Mouse (Mus musculus) cerebellum, adult 11 months (tissue): Measurements from ENCODE around the gene Scn3b.
A peak's percentile ranks its signal among the peaks of the same experiment; 100 is the strongest.

Experiments
- DNase-seq: peaks from one replicate; pipeline ENCODE4 v3.0.0; 2022

The Scn3b gene

DNA sequence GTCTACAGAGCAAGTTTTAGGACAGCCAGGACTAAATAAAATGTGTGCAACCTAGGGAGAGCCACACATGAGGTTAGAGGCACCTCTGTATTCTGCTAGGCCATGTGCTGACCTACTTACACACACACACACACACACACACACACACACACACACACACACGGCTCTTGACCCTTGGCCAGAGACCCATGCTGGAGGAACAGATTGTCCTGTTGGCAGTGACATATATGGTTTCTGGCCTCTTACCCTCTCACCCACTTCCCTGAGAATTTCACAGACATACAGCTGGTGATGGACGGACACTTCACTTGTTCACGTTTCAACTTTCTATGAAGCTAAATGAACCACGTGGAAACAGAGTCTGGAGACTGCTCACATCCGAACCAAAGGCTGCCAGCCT is 49.8 kb downstream of the Scn3b start:
- DNase-seq: no peak

DNA sequence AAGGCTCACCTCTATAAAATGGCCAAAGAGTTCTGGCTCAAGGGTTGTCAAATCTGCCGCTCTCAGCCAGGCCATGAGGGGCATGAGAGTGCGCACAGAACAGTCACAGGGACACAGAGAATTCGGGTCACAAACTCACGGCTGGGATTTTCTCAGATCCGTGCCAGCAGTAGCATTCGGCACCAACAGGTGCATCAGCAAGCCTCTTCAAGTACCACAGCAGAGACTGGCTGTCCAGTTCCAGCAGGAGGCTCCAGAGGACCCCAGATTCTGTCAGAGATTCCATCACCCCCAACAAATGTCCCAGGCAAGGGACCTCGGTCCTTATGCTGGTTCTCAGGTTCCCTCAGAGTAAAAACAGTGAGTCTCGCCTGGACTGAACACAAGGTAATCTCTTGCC is 51.4 kb downstream of the Scn3b start:
- no peak for DNase-seq

DNA sequence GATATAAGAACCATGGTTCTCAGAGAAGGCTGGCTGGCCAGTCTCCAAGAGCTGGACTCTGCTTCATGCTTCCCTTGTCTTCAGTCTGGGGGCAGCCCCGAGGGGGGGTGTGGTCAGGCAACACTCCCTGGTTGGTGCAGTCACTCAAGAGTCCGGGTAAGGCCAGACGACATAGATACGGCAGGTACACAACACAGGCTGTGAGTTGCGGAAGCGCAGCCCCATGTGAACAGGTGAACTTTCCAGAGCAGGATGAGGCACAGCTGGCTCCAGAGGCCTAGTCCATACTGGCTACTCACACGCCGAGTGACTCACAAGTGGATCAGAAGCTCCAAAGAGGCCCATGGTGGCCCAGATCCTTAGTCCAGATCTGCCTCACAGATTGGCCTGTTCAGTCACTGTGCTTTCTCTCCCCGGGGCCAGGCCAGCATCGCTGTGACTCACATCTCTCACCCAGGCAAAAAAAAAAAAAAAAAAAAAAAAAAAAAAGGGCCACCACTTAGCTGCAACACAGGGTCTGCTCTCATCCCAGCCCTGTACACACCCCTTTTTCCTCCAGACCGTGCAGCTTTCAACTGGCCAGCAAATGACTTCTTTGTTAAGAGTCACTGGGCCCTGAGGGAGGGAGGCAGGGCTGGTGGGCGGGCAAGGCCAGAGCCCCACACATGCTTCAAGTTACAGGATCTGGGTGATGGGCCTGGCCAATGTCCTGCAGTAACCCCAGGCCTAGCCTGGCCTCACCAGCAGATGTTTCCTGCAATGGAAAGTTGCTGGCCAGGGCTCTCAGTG is 52.1 kb downstream of the Scn3b start:
- no peak for DNase-seq

DNA sequence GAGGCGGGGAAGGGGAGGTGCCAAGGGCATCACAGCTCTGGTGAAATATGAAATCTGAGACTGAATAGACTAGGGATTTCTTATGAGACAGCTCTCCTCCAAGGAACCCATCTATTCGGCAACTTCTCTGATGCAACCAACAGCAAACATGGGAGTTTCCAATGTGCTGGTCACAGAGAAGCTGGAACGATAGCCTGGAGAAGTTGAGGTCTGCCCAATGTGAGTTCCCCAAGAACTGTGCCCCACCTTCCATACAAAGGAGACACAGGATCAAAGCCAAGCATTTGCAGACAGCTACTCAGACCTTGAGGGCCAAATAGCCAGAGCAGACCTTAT is 52.6 kb downstream of the Scn3b start:
- DNase-seq: no peak

DNA sequence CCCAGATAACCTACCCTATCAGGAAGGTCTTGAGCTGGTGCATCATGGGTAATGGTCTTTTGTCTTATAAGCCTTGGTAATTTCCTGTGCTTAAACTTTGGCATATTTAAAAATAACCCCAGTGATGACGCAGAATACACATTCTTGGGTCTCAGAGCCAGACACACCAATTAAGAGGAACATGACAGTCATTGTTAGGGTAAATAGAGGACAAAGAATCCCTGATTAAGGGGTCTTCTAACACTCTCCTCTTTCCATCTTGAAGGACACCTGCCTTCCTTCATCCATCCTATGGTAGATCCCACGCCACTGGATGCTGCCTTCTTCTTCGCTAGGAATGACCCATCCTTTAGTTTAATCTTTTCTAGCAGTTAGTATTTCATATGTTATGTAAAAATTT is 53.4 kb downstream of the Scn3b start:
- DNase-seq: no peak

DNA sequence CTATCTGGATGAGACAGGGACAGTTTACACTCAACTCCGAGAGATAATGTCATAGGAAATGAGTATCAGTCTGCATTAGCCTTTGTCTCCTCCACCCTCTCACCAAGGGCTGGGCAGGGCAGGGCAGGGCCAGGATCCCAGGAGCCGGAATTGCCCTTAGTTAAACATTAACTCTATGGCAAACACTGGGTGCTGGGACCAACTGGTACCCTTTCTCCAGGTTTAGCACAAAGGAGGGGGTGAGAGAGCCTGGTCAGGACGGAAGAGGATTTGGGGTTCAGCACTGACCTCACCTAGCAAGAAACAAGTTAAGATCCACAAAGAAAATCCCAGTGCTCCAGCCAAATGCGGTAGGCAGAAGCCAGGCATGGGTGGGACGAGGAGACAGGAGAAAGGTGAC is 54.2 kb downstream of the Scn3b start:
- DNase-seq: no peak

DNA sequence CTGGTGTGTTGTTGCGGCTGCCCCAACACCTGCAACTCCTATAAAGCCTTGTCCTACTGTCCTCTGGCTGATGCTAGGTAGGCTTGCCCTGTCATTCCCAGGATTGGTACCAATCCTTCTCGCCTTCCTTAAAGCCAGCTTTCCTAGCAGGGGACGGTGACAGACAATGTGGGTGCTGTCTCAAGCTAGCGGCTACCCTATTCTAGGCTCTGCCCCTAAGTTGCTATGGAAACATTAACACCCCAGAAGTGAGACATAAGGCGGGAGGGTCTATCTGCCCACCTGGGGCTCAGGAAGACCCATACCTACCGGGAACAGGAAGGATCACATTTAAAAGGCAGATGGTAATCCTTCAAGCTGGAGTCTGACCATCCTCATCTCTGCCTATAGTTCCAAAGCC is 54.8 kb downstream of the Scn3b start:
- no peak for DNase-seq

DNA sequence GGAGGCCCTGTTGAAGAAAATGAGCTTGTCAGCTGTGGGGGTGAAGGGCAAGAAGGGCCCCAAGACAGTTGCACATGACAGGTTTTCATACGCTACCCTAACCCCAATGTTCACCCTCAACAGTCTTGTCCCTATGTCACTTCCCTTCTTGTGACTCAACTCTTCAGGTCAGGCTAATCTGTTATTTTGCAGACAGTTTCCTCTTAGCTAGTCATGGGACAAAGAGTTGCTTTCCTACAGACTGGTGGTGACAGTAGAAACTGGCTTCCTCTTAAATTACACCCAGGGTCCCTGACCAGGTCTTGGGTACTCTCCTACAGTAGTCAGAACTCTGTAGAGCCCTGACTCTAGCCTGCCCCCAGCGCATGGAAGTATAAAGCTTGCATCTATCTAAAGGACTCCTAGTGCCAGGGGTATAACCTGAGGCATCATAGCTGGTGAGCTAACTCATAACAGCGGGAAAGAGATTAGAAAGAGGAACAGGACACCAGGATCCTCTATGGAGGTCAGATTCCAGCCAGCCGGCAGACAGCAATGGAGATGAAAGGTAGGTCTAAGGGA is 55.3 kb downstream of the Scn3b start:
- no peak for DNase-seq

DNA sequence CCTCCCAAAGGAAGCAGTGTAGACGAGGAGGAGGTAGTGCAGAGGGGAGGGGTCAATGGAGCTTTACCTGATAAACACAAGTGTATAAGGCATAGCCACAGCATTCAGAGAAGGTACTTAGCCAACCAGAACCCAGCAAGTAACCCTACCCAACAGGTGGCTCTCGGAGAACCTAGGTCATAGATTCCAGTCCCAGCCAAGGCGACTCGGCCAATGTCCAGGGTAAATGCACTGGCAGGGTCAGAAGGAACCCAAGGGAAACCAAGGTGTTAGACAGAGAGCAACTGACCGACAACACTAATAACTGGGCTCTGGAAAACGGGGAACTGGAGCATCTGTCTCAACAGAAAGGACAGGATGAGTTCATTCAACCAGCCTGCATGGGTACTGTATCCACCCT is 55.8 kb downstream of the Scn3b start:
- DNase-seq: no peak

DNA sequence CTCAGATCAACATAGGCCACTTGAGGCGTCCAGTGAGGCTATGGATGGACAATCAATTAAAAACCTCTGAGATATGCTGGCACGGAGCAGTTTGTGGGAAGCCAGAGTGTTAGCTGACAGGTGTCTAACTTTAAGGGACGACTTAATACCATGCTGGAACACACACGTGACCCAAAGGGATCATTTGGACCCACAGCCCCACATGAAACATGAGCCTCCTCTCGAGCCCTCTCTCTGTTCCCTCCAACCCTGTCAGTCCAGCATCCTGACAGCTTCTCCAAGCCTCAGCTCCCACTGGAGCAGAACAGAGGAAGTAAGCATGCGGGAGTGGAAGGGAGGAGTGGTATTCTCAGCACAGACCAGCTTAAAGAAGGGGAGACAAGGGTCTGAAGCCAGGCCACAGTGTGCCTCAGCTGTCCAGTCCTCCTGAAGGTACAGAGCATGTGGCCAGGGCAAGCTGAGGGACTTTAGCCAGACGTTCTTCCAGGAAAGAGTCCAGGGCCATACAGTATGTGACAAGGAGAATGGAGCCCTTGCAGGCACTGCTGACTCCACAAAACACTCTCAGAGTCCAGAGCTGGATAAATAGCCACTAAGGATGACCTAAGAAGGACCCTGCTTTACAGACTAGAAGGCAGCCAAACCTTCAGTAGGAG is 57.4 kb downstream of the Scn3b start:
- no peak for DNase-seq

DNA sequence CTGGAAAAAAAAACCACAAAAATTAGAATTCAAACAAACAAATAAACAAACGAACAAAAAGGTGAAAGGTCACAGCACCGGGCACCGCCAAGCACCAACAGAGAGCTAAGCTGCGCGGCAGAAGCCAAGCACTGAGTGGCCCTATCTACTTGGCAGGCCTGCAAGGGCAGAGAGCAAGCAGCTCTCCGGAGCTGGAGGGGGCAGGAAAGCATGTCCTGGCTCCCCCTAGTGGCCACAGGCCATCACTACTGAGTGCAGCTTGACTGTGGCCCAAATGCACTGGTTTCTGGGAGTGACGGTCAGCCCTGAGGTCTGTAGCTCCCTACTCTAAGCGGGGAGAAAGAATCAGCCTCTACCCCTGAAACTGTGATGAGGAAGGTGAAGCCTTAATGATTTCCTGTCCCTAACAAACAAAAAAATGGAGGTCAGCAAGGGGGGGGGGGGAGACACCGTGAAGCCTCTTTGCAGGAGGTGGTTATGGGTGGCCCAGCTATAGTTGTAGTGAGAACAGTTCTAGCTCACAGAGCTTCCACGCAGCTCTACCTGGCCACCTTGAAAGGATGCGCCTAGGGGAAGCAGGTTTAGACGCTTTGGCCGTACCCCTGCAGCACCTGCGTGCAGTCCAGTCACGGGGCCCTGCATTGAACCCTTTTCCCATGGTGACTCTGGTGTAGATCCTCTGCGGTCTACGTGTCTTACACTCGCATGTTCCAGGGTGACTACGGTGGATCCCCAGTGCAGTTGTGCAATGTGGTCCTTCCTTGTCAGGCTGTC is 61.8 kb downstream of the Scn3b start:
- peak; percentile 94 for DNase-seq

DNA sequence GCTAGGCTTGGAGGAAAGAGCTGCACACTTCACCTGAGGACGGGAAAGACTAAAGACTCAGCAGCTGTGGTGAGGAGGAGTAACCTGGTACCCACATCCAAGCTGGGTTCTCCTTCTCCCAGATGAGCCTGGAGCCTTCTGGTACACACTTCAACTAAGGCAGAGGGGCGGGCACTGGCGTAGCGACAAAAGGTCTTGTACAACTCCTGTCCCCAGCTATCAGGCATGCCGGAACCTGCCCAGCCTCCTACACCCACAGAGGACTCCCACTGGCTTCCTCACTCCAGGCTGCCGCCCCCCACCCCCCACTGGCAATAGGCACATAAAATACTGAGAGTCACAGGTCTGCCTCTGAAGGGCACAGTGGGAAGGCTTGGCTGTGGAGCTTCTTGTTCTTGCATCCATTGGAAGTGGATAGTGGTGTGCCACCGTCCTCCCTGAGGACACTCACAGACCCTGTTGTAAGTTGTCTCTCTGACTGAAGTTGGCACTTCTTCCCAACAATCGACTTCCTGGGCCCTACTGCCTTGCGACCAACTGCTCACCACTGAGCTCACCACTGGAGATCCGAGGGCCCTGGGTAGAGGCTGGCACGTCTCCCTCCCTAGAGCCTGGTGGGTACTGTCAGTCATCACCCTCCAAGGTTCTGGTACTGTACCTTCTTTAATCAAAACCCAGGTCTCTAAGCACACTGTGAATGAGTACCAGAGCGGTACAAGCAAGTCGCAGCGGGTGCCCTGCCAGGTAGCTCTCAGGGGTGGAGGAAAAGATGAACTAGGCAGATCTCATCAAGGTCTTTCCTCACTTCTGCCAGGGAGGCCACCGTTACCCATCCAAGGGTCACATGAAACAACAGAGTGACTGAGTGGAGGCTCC is 62.6 kb downstream of the Scn3b start:
- DNase-seq: peak; percentile 56

DNA sequence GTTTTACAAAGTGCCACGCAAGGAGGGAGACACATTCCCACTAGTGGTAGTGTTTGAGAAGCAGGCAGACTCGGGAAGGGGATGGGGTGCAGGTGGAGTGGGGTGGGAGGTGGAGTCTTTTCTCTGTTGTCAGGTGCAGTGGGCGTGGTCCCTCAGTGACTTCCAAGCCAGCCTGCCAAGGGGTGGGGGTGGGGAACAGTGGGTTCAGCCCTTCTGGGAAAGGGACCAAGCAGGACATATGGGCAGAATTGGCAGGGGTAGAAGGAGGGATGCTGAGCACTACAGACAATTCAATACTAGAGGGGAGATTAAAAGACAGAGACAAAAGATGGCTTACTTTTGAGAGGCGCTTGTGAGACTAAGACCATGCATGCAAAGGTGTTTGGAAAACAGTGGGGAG is 63.3 kb downstream of the Scn3b start:
- peak; percentile 92 for DNase-seq

DNA sequence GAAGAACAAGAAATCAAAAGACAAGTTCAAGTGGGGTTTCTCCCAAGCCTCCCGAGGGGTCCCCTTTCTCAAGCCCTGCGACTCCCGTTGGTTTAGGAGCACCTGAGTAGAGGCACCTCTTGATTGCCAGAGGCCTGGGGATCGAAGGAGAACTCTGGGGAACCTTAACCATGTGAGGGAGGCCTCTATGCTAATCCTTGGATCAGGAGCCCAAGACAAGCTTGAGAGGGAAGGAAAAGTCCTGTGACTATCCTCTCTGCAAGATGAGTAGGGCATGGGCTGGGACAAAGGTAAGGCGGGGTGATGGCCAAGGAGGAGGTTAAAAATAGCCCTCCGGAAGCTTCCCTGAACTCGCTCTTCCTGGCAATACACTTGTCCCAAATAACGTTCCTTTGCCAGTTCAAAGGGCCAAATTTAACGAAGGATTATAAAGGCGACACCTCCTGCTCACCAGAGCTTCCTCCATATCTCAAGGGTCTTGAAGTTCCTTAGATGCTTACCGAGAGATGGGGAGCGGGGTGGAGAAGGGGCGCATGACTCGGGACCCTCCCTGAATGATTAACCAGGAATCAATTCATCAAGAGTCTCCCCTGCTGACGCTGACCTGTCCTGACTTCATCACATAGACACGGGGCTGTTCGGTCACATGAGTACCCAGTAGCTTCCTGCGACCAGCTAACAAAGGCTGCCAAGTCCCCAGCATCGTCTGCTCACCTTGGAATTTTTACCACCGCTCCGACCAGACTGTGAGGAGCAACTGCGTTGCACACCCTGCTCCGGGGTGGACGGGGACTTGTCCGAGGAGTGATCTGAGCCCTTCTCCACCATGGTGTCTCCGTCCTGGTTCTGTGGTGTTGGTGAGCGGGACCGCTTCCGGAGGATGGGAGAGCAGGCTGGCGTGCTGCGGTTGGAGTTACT is 64.0 kb downstream of the Scn3b start:
- DNase-seq: peak; percentile 56

DNA sequence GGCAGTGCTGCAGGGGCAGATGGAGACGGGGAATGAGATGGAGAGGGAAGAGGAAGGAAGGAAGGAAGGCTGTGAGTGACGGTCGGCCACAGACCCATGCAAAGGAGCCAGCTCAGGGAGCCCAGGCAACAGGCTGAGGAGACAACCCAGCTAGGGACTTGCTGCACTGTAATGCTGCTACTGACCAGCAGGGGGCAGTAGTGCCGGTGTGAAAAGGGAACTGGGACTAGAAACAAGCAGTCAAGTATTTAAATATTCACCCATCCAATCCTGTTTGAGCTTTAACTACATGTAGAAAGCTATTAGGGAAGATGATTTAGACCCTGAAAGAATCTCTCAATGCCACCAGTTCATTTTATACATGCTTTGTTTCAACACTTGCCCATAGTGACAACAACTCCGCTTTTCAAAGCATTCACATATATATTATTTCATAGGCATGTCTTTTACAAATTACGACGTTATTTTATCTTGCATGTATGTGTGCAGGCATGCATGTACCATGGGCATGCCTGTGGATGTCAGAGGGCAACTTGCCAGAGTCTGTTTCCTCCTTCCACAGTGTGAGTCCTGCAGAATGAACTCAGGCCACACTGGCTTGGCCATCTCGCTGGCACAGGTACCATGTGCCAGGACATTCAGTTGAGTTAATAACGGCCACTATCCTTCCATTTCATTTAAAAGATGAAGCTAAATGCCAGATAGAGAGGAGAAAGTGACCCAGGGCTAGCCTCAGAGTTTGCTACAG is 64.8 kb downstream of the Scn3b start:
- DNase-seq: peak; percentile 88

DNA sequence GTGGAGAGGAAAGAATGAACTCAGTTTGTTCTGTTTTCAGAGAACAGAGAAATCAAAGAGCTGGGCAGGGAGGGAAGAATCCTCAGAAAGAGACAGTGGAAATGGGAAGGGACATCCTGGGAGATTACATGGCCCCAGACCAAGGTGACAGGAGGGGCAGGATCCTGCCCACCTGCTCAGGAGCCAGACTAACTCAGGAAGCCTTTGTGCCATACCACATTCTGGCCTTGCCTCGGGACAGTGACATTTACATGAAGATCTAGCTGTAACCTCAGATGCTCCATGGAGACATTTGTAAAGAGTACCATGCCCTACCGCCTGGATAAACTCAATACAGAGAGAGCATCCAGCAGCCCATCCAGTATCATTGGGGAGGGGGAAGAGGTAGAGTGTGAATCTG is 65.6 kb downstream of the Scn3b start:
- no peak for DNase-seq

DNA sequence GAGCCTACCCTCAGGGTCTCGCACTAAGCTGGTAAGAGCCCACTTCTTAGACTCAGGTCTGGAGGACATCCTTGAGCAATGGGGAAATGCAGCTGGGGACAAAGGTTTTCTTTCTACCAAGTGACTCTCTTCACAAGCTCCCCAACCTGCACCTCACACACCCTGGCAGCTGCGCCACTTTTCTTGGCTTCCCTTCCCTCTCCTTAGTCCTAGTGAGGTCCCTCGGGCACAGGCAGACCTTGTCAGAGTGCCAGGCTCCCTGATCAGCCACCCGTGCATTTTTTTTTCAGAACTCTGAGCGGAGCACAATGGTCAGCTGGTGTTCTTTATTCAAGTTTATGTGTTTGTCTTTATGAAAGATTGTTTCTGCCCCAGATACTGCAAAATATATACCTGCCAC is 67.7 kb downstream of the Scn3b start:
- DNase-seq: peak; percentile 63

DNA sequence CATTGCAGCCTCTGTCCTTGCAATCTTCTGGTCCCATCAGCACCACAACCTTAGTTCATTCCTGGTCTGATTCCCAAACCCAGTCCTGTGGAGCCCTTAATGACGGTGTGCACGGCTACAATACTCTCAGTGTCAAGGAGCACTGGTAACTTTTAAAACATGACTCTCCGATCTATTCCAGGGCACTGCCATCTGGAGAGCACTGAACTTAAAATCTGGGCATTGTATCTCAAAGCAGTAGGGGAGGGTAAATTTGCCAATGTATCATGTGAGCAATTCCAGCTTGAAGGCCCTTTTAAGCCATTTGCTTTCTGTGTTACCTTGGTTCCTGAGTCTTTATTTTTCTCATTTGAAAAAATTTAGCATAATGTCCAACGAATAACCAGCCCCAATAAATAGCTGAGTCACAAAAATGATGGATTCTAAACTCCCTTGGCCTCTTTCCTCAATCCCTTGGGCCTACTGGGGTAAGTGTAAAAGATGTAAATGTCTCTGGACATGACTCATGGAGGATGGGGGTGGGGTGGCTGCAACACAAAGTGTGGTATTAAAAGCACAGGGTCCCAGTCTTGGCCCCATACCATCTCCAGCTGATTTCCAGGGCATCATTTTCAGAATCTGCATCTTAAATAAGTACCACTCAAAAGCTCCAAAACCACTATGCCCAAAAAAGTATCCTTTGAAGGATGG is 68.3 kb downstream of the Scn3b start:
- DNase-seq: no peak

DNA sequence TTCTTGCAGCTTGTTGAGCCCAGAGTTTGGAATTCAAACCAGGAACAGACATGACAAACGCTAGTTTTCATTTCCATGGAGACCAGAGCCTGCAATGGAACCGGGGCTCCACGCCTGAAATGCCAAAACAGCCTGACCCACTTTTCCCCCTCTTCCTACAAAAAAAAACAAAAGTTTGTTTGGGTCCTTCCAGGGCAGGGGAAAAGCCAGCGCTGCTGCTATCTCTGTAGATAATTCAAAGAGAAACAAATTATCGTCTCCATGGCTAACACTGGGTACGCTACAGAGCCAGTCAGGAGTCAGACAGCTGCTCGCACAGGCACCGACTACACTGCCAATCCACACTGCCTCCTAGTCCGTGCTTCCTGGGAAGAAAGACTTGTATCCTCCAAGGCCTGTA is 70.6 kb downstream of the Scn3b start:
- DNase-seq: no peak
